Mouse (Mus musculus): ENCODE results near the gene Gm21988. TPM values are rescaled to one million over a fixed set of nuclear protein-coding genes. Genes with fewer than 3 reads are reported as not detected.

The Gm21988 gene
- 3.3 to 5.8 TPM in 2 of 3 replicates, not detected in the other for total RNA-seq (2017)

DNA sequence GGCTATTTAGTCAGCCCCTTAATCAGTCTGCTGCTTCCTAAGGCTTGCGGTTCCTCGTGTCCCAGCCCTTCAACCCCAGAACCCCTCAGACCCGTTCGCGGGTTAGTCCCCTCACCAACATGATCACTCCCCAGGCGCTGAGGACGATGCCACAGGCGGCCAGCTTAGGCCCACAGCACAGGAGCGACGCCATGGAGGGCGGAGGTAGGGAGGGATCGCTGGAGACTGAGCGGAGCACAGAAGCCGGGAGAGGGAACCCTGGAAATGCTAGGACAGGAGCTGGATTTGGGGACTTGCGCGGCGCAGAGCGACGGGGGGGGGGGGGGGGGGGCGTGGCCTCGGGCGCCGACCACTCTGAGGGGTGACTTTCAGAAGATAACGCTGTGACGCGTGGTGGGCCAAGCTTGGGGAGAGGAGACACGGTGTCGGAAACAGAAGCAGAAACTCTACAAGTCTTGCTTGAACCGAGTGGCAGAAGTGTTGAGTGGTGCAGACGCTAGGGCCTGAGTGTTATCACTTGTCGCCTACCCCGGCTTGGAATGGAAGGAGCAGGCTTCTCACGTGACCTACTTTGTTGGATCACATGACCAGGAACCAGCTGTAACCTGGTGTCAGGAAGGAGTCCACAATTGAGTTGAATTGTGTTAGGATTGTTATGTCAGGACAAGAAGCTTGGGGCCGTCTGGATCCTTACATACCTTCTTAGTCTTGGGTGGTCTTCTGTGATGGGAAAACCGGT, at the start of gene Gm21988, which contains the start of gene Rnasek:
Gene Gm21988, minus strand, starts transcription at position 290 of the 739 bp plus-strand sequence.
Gene Rnasek, minus strand, starts transcription at position 302 of the 739 bp plus-strand sequence.
- ATAC-seq (replicated peaks; ENCODE audit: insufficient number of reproducible peaks, low FRiP score, low TSS enrichment, poor library complexity, severe bottlenecking), result peak; percentile 70

DNA sequence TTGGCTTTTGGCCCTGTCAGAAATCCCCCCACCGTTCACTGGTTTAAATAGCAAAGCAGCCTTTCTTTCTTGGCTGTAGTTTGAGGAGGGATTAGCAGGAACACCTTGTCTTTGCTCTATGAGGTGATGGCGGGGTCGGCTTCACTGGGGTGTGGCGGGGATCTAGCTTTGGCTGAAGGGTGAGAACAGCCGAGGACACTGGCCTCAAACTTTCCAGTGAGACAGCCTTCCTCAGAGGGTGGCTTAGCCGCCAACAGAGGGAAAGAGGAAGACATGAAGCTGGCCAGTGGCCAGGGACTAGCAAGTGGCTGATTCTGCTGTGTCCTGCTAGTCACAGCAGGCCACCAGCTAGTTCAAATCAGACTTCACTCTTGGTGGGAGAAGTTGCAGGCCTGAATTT, 49.6 kb upstream of the Gm21988 start:
- ATAC-seq (replicated peaks; ENCODE audit: insufficient number of reproducible peaks, low FRiP score, low TSS enrichment, poor library complexity, severe bottlenecking), result no peak

DNA sequence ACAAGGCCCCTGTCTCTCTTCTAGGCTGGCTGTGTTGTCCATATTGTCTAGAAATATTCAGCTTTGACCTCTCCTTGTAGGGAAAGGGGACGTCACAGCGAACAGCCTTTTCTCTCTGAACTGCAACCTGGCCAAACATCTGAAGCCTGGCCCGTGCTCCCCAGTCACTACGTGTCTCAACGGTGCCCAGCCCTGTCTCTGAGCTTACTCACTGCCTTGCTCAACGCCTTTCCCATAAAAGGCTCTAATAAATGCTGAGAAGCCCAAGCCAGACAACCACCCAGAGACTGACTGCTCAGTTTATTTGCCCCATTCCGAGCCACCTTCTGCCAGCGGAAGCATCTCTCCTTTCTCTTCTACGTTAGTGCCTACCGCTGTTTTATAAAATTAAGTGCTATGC, 48.5 kb upstream of the Gm21988 start:
- ATAC-seq (replicated peaks; ENCODE audit: insufficient number of reproducible peaks, low FRiP score, low TSS enrichment, poor library complexity, severe bottlenecking), result no peak

DNA sequence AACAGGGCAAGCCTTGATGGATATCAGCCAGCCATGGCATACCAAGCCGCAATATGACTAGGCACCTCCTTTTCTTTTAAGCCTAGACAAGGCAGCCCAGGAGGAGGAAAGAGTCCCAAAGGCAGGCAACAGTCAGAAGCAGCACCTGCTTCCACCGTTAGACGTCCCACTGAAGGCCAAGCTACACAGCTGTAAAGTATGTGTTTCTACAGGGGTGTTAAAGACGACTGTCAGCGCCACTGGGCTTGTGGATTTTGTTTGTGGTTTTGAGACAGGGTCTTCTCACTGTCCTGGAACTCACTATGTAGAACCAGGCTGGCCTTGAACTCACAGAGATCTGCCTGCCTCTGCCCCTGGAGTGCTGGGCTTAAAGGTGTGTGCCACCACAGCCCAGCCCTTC, 46.1 kb upstream of the Gm21988 start:
- ATAC-seq (replicated peaks; ENCODE audit: insufficient number of reproducible peaks, low FRiP score, low TSS enrichment, poor library complexity, severe bottlenecking), result no peak

DNA sequence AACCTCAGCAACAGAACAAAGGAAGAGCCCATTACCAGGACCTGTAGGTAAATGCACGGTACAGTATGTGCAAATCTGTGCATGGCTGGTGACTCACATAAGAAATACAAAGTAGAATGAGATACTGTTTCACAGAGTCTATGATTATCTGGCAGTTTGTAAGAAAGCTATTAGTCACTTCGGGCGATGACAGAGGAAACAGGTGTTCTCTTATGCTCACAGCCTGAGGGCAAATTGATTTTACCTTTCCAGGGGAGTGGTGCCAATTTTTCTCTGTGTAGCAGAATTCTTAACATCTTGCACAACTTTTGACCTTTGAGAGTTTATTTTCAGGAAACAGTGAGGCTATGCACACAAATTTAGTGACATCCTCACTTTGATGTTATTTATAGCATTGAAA, 45.1 kb upstream of the Gm21988 start:
- ATAC-seq (replicated peaks; ENCODE audit: insufficient number of reproducible peaks, low FRiP score, low TSS enrichment, poor library complexity, severe bottlenecking), result no peak

DNA sequence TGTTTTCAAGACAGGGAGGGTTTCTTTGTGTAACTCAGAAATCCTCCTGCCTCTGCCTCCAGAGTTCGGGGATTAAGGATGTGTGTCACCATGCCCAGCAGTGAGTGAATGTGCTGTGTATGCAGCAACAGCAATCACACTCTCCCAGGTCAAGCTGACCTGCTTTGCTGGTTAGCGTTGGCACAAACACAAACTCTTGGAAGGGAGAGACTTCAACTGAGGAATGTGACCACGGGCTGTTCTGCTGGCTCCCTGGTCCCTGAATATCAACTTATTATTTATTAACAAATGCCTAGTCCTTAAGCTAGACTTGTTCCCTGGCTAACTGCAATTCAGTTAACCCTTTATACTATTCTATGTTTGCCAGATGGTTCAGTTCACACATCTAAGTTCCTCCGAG, 44.0 kb upstream of the Gm21988 start:
- no peak for ATAC-seq (replicated peaks; ENCODE audit: insufficient number of reproducible peaks, low FRiP score, low TSS enrichment, poor library complexity, severe bottlenecking)

DNA sequence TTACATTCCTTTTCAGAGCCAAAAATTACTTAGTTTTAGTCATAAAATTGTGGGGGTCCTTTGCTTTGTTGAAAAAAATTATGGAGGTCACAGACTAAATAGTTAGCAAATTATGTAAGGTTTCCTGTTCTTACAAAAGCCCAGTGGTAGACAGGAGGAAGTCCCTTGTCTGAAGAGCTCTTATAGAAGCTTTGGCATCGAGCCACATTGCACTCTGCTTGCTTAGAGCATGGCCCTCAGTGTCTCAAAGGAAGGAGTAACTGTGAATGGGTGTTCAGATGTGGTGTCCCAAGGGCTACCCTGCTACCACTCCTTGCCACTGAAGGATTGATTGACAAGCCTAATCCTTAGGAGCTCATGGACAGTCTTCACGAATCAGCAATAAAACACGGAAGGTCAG, 40.8 kb upstream of the Gm21988 start:
- ATAC-seq (replicated peaks; ENCODE audit: insufficient number of reproducible peaks, low FRiP score, low TSS enrichment, poor library complexity, severe bottlenecking), result peak; percentile 66

DNA sequence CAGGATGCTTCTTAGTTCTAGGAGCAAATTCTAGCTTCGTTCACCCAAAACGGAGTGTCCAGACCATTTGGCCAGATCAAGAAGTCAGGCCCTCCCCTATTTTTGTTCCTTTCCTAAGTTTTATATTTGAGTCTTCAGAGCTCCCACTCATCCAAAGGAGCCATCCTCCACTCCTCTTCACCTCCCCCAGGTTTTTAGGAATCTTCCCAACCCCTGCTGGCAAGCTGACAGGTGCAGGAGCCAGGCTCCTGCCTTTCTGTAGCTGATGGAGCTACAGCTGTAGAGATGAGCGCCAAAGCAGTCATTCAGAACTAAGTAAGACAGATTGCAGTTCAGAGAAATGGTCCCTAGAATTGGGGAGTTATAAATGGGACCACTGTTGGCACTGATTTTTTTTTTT, 39.3 kb upstream of the Gm21988 start:
- no peak for ATAC-seq (replicated peaks; ENCODE audit: insufficient number of reproducible peaks, low FRiP score, low TSS enrichment, poor library complexity, severe bottlenecking)

DNA sequence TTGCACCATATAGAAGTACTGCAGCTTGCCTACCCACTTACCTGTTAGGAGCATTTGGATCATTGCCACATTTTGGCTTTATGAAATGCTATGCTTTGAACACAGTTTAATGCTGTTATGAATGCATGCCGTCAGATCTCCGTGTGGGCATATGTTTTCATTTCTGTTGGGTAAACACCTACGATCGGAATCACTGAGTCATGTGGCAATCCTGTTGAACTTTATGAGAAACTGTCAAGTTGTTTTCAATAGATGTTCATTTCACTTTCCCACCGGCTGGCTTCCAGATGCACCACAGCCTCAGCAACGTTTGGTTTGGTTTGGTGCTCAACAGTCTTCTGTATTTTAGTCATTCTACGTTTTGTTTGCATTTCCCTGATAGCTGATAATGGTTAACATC, 32.0 kb upstream of the Gm21988 start:
- ATAC-seq (replicated peaks; ENCODE audit: insufficient number of reproducible peaks, low FRiP score, low TSS enrichment, poor library complexity, severe bottlenecking), result no peak

DNA sequence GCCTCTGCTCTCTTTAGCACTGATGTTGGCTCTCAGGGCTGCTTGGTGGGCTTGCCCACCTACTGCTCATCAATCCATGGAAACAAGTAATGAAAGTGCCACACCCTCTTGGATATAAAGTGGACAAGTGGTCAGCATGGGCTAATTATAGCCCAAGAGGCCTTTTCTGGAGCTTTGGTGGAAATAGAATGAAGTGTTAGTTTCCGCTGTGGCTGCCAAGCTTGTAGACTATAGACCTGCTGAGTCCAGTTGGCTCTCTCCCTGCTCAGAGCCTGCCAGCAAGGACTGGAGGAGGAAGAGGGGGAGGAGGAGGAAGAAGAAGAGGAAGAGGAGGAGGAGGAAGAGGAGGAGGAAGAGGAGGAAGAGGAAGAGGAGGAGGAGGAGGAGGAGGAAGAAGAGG, 26.8 kb upstream of the Gm21988 start:
- no peak for ATAC-seq (replicated peaks; ENCODE audit: insufficient number of reproducible peaks, low FRiP score, low TSS enrichment, poor library complexity, severe bottlenecking)

DNA sequence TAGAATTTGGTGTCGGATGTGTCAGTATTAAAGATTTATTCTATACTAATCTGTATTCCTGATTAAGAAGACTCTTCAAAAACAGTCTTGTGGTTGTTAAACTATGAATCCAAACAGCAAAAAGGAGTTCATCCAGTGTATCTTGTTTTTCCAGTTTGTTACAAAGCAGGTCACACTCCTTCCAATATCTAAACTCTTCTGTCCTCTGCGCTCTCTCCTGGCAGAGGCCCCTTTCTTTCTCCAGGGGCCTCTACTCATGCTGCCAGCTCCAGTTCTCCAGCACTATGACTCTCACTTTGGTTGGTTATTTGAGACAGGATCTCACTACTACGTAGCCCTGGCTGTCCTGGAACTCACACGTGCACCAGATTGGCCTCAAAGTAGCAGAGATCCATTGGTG, 26.2 kb upstream of the Gm21988 start:
- no peak for ATAC-seq (replicated peaks; ENCODE audit: insufficient number of reproducible peaks, low FRiP score, low TSS enrichment, poor library complexity, severe bottlenecking)

DNA sequence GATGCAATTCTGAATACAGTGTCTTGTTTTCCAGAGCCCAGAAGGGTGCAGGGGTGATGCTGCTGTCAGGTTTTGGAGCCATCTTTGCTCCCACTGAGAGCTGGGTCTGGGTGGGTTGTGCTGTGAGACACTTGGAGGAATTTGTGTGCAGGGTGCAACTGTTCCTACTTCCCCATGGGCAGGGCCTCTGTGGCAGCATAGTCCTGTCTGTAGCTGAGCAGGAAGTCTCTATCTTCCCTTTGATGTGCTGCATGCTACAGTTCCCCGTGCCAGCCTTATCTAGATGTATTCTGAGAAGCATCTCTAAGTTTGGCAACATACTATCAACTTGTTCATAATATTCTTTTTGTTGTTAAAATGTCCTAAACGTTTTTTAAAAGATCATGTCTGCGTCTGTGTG, 25.6 kb upstream of the Gm21988 start:
- ATAC-seq (replicated peaks; ENCODE audit: insufficient number of reproducible peaks, low FRiP score, low TSS enrichment, poor library complexity, severe bottlenecking), result no peak

DNA sequence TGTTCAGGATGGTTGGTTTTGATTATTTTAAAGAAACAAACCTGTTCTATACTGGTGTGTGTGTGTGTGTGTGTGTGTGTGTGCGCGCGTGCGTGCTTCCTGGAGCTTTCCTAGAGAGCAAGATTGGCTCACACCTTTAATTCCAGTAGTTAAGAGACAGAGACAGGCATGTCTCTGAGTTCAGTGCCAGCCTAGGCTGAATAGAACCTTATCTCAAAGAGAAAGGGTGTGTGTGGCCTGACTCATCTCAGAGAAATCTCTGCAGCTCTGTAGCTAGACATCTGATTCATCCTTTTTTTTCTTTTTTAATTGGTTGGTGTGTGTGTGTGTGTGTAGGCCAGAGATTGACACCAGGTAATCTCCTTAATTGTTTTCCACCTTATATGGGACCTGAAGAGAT, 19.4 kb upstream of the Gm21988 start:
- no peak for ATAC-seq (replicated peaks; ENCODE audit: insufficient number of reproducible peaks, low FRiP score, low TSS enrichment, poor library complexity, severe bottlenecking)

DNA sequence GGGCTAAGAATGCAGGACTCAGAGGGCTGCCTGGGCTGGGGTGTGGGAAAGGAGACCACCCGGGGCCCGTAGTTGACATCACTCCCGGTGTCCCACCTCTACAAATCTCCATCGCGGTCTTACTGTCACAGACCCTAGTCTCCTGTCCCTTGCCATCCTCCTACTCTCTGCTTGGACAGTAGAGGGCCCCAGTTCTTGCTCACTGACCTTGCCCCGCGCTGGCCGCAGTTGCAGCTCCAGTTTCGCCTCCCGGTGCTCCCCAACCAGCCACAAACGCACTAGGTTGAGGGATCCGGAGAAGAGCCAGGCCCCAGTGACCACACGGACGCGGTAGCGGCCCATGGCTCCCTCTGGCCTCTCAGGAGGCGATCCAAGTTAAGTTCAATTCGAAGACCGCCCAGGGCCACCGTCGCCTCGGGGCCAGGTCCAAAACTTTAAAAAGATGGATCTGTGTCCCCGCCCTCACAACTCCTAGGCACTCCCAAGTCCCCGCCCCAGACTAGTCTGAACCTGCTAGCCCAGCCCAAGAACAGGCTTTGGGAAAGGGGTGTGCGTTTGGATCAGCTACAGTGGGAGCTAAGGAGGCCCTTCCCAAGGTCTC, 15.4 kb upstream of the Gm21988 start, which contains the start of gene Alox12:
Gene Alox12, minus strand, starts transcription at position 423 of the 601 bp plus-strand sequence.
- no peak for ATAC-seq (replicated peaks; ENCODE audit: insufficient number of reproducible peaks, low FRiP score, low TSS enrichment, poor library complexity, severe bottlenecking)

DNA sequence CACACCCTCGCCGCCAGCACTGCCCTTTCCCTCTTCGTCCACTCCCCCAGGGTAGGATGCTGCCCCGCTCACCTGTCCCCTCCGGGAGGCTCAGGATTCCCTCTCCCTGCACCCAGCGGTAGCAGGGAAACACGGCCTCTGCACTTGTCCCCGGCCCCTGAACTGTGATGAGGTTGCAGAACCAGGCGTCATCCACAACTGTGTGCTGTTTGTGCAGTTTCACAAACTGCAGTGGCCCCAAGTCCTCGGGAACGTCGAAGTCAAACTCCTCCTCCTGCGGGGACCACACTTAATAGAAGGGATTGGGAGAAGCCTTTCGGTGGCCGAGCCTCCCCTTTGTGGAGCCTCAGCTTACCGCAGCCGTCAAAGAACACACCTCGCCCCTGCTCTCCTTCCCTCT, 14.7 kb upstream of the Gm21988 start:
- no peak; the same call in 1 of the 2 replicates for ATAC-seq (replicated peaks; ENCODE audit: insufficient number of reproducible peaks, low FRiP score, low TSS enrichment, poor library complexity, severe bottlenecking)

DNA sequence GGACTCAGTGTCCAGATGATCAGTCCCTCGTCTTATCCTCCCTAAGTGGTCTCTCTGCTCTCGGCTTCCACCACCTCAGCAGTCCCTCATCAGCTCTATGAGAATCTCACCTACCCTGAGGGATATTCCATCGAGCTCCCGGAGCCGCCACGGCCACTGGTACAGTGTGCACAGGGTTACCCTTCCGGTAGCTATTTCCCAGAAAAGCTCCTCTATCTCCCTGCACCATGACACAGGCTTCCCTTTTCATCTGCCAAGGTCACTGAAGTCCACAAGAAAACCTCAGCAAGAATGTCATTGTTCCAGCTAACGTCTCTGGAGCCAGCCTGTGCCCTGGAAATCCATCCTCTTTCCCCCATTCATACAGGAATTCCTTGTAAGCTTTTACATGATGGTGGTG, 12.2 kb upstream of the Gm21988 start:
- no peak for ATAC-seq (replicated peaks; ENCODE audit: insufficient number of reproducible peaks, low FRiP score, low TSS enrichment, poor library complexity, severe bottlenecking)

DNA sequence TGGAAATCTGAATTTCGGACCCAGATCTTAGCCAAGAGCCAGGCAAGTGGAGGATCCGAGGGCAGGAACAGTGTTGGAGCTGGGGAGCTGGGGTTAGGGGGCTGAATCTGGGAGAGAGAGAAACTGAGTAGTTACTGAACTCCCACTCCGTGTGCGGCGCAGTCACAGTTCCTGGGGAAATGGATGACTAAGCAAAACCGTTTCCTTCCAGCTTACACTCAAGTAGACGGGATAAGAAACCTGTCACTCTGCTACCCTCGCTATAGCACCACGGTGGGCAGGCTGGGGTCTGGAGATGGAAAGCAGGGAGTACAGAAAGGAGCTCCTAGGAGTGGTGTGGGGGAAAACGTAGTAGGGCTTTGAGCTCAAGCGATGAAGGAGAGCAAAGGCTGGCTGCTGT, 10.5 kb upstream of the Gm21988 start:
- no peak for ATAC-seq (replicated peaks; ENCODE audit: insufficient number of reproducible peaks, low FRiP score, low TSS enrichment, poor library complexity, severe bottlenecking)

DNA sequence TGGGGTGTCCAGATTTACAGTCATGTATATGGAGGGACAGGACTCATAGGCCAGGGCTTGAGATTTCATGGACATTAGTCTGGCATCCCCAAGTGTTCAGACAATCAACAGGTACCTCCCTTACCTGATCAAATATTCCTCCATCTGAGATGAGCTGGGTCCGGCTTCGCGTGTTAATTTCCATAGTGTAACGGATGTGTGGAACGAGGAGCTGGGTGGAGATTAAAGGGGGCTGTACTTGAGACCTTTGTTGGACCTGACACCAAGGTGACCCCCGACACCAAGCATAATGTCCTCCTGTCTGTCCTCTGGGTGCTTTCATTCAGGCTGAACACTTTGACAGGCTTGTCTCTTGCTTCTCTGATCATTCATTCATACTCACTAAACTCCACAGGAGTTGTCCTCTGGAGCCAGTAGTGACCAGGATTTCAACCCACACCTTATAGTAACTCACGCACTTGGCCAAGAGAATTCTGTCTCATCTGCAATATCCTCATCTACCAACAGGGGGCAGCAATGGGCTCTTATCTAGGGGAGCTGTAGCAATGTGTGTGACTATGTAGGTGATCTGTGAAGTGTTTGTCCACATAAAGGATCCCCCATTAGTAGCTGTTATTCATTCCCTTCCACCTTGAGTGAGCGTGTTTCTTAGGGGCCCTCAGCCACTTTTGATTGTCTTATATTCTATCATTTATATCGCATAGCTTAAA, 7.7 kb upstream of the Gm21988 start:
- peak; percentile 79 for ATAC-seq (replicated peaks; ENCODE audit: insufficient number of reproducible peaks, low FRiP score, low TSS enrichment, poor library complexity, severe bottlenecking)

DNA sequence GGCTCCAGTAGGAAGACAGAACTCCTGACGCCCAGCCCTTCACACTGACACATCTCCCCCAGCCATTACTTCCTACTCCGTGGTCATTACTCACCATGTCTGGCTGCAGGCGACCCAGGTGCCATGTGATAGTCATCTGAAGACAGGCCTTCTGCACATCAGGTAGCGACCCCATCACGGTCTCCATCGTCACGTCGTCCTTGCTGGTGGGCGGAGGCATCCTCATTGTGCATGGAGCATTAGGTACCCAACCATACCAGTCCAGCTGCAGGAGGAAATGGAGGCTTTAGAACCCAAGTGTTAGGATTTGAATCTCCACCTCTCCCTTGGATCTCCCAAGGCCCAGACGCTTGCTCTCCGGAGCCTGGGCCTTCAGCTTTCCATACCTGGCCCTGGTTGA, 3.0 kb upstream of the Gm21988 start:
- ATAC-seq (replicated peaks; ENCODE audit: insufficient number of reproducible peaks, low FRiP score, low TSS enrichment, poor library complexity, severe bottlenecking), result no peak

Measured in monocyte, adult 5-6 weeks (primary cell).